Mouse (Mus musculus) WW6 (cell line): ENCODE data around the gene Nt5c2.
"Not testable (repeated sequence)": the region's sequence is repeated elsewhere in the genome, so short reads cannot be mapped to it uniquely, and the experiment has no call there.

Experiments
- DNase-seq: peaks from one replicate; pipeline ENCODE4 v3.0.0-alpha.2; 2013; ENCODE audit warnings: low read depth, low spot score

Gene Nt5c2

DNA sequence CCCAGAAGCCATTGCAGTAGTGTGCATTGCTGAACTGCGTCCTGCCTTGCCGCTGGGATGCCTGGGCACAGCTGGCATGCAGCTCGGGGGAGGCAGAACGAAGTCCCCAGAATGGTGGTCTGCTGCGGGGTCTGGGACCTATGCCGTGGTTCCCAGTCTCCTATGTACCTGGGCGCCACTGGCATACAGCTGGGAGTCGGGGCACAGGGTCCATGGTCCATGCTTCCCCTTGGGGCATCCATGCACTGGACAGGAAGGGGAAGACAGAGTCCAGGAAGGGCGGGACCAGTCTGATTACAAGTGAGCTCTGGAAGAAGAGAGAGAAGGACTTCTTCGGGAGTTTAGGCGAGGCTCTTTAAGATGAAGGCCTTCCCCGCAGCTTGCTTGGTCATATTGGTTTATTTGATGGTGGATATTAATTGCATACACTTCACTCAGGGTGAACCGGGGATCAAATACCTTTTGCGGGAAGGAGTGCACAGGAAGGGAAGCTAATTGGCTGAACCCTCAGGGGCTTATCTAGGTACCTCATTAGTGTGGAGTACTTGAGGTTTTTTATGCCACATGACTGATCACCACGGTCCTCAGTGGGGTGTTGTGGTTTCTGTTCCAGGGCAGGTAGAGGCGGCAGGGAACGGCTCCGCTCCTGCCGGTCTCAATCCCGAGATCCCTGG is 25.3 kb downstream of the Nt5c2 start:
- no peak for DNase-seq

DNA sequence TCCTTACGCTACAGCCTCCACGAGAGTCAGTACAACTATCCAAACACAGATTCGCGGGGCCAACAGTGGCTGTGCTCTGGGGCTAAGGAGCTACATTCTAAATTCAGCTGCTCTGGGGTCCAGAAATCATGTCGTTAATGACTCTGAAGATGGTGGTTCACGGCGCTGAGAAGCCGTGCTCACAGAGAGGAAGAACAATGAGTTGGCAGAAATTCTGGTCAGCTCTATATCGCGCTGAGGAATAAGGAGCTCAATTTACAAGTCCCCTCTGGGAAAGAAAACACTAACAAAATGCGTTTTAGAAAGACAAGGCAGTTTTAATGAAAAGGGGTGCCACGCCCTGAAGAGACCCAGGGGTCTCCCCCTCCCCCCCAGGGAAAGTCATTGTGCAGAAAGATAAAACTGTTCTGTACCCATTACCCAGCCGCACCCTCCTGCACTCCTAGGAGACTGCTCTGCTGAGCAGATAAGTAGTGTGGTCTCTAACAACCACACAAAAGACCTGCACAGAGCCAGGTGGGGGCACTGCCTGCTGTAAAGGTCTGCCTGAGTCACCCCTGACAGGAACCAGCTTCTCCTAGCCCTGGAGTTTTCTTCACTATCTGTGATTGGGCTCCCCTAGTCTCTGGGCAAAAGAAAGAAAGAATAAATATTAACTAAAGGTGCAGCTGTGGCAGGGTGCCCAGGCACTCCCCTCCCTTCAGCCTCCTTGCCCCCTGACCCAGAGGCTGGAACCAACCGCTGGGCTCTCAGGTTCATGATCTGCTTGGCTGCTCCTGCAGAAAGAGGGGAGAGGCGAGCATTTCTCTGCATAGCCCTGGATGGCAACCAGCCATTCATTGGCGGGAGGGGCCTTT is 26.5 kb downstream of the Nt5c2 start:
- no peak for DNase-seq

DNA sequence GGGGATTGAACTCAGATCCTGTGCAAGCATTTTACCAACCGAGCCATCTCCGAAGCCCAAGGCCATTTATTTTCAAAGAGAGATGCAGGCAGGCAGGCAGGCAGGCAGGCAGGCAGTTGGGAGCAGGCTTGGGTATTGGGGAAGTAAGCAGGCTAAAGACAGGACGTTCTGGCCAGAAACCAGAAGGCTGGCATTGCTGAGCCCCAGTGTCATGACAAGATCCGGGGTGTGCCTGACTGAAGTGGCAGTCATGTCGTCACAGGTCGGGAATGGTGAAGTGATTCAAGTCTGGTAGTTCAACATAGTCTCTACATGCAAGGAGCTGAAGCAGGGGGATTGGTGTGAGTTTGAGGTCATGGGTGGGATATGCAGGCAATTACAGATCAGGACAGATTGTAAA is 27.3 kb downstream of the Nt5c2 start:
- DNase-seq: no peak

DNA sequence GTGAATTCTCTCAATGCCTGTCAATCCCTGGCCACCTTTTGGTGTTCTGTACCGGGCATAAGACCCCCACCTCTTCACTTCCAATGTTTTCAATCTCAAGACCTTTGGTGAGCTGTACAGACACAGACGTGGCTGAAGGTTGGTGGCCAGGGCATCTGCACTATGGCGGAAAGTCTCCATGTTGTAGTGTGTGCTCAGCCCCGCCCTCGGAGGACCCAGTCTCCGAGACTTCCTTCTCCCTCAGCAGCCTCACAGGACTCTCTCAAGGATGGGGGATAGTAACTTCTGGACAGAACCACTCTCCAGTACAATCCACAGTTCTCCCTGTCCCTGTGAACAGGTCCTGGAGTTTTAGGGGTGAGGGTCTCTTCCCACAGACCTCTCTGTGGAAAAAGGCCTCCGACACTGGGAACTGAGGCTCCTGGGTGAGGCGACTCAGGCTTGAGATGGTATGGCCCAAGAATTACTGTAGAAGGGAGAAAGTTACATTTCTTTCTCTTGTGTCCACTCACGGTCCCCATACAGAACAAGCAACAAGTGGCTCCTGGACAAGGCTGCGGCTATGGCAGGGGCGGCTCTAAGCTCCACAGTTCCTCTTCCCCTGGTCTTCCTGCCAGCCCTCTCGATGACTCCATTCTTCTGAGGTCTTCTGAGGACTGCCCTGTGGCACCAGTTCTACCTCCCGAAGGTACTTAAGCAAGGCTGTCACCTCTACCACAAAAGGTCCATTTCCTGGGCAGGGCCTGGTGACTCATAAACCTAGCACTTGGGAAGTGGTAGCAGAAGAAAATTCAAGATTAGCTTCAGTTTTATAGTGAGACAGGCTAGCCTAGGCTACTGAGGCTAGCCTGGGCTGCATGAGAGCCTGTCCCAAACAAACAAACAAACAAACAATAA is 30.0 kb downstream of the Nt5c2 start:
- no peak for DNase-seq

DNA sequence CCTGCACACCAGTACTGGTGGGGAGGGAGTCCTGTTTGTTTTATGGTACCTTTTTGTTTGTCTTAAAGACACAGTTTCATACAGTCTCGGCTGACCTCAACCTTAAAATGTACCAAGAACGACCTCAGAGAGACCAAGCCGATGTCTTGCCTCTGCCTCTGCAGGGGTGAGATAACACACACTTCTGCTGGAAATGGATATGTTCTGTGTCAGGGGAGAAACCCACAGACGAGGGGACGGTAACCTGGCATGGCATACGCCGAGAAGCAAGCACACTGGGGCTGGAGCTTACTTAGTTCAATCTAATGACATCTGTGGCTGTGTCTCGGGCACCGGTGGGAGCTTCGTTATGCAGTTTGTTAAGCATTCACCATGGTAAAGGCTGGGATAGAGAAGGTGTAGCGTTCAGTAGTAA is 31.0 kb downstream of the Nt5c2 start:
- DNase-seq: no peak

DNA sequence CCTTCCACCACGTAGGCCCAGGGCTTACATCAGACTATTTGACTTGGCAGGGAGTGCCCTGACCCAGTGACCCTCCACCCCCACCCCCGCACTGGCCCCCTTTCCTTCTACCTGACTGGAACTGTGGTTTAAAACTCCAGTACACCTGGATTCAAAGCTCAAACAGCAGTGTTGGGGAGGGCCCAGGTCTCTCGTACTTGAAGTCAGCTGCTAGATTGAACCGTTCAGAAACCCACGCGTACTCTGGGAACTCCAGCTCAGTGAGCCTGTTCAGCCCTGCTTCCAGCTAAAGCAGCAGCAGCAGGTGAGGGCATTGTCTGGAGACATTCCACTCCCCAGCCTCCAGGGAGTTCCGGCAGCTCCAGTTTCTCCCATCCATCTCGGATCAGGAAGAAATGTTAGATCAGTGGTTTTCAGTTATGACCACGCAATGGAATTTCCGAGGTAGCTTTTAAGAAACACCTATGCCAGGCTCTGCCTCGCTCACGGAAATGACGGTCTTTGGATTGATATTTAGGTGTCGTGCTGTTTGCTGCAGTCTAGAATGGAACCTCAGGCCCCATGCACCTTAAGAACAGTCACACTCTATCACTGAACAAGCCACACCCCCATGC is 31.5 kb downstream of the Nt5c2 start:
- DNase-seq: no peak

DNA sequence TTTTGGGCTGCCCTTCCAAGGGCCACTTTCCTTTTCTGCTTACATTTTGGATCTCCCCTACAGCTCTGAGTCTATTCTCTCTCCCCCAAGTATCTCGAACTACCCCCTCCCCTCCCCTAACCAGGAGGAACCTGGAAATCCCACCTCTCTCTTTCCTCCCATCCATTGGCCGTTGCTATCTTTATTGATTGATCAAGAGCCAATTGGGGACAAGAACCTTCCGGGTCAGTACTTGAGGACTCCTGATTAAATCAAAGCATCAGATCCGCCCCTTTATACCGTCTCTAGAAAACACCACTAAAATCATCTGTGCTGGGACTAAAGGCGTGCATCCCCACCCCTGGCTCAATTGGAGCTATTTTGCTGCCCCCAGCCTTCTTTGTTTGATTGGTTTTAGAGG is 33.5 kb downstream of the Nt5c2 start:
- no peak for DNase-seq

DNA sequence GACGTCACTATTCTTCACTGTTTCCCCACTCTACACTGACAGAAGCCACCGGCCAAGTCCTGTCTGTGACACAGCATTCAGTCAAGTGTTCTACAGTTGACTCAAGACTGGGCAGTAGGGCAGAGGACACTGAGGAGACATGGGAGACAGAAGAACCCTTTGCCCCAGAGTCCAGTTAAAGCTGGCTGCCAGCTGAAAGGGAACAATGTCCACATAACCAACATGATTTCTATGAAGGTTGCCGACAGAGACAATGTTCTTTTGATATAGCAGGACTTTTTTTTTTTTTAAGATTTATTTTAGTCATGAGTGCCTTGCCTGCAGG is 35.2 kb downstream of the Nt5c2 start:
- no peak for DNase-seq

DNA sequence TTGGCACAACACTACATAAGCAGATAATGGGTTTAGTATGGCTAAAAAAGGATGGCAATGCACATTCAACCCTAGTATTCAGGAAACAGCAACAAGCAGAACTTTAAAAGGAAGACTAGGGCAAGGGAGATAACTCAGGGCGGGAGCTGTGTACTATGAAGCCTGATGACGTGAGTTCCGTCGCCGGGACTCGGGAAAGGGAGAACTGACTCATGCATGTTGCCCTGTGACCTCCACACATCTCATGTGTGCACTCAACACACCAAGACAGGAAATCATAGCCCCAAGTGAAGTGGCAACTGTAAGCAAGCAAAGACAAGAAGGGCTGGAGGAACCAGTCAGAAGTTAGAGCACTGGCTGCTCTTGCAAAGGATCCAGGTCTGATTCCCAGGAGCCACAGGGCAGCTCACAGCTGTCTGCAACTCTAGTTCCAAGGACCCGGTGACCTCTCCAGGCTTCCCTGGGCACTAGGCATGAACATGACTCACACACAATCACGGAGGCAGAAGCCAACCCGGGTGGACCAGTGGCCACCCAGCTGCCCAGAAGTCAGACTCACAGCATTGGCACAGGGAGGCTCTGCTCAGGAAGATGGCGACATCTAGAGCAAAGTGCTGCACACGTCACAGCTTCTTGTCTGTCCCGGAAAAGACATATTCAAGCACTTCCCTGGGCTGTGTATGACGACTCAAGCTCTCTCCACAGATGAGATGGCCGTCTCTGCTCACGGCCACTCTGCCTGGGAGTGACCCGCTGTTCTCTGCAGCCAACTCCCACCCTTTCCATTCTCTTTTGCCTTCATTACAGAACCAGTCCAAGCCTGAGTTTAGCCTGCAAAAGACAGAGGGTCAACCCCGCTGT is 35.8 kb downstream of the Nt5c2 start:
- no peak for DNase-seq

DNA sequence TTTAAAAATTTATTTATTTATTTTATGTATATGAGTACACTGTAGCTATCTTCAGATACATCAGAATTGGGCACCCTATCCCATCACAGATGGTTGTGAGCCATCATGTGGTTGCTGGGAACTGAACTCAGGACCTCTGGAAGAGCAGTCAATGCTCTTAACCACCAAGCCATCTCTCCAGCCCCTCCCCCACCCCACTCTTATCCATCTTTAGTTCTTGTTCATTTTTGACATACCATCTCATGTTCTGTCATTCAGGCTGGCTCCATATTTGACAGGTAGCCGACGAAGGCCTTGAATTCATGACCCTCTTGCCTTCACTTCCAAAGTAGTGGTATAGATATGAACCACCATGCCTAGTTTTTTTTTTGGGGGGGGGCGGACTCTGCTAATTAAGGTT is 36.9 kb downstream of the Nt5c2 start:
- not testable (repeated sequence) for DNase-seq

DNA sequence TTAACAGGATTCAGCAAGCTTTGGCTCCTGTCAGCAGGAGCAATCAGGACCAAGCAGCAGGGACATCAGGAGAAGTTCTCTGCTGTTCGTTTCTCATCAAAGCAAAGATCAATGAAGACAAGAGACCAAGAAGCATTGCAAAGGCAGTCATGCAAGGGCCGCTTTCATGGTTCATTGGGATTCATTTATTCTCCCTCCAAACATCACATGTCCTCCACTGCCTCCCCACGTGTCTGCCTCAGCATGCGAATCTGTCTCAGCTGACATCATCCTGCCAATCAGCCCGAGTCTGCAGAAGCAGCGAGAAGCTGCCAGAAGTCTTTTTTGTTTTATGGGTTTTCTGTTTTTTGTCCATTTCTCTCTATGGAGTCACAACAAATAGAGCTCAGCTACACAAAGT is 37.5 kb downstream of the Nt5c2 start:
- DNase-seq: no peak

DNA sequence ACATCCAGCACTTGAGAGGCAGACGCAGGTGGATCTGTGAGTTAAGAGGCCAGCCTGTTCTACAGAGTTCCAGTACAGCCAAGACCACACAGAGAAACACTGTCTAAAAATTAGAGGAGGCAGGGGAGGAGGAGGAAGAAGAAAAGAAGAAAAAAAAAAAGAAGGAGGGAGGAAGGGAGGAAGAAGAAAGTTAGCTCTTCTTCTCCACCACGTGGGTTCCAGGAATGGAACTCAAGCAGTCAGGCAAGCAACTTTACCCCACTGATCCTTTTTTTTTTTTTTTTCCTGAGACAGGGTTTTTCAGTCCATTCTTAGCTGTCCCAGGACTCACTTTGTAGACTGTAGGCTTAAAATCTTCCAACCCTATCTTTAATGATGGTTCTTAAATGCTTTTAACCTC is 38.2 kb downstream of the Nt5c2 start:
- no peak for DNase-seq

DNA sequence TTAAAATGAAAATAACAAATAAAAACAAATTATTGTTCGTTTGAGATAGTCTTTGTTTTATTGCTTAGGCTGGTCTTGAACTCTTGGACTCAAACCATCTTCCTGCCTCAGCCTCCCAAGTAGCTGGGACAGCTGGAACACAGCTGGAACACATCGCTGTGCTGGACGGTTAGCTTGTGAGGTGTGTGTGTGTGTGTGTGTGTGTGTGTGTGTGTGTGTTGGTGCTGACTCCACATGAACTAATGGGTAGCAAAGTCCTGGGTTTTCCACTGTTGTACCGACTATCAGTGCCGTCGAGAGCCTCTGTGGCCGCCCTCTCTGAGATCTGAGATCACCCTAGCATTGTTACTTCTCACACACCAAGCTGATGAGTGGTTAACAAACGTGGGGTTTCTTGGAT is 39.0 kb downstream of the Nt5c2 start:
- DNase-seq: no peak

DNA sequence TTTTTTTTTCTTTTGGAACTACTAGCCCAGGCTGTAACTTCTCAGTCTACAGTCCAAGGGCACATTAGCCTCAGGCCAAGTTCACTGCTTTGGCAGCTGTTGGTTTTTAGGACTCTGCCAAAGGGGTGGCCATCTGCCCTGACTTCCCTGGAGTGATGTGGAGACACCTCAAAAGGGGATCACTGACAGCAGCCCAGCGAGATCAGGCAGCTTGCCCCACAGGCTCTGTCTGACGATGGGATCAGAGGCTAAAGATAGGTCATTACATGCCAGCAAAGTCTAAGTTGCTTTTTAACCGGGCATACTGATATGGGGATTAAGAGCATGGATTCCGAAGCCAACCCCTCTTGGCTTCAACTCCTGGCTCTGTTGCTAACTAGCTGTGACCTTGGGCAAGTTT is 39.4 kb downstream of the Nt5c2 start:
- DNase-seq: no peak

DNA sequence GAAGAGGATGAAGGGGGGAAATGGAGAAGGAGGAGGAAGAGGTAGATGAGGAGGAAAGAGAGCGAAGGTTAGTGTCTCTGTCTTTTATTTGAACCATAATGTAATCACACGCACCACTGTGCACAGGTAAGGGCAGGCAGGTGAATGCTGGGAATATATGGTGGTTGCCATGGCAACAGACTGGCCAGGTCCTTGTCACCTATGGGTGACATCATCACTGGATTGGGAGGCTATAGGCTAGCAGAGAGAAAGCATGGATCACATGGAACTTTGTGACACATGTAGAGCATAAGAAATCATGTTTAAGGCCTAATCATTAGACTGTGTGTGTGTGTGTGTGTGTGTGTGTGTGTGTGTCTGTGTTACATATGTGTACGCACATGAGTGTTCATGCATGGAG is 42.8 kb downstream of the Nt5c2 start:
- DNase-seq: no peak

DNA sequence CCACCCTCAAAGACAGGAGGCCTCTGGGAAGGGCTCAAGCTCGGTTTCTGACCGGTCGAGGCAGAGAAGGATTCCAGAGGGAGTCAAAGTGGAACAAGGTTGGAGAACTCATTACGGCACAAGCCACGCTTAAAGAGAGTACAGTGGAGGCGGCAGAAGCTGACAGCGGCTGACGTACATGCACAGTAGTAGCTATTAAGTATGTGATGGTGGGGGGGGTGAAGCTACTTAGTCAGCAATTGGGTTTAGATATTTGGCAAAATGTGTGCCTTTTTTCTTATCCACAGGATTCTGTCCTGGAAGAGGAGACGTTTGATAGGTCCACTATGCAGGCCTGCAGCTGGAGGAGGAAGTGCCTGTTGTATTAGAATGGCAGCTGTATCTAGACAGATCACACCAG is 43.2 kb downstream of the Nt5c2 start:
- no peak for DNase-seq

DNA sequence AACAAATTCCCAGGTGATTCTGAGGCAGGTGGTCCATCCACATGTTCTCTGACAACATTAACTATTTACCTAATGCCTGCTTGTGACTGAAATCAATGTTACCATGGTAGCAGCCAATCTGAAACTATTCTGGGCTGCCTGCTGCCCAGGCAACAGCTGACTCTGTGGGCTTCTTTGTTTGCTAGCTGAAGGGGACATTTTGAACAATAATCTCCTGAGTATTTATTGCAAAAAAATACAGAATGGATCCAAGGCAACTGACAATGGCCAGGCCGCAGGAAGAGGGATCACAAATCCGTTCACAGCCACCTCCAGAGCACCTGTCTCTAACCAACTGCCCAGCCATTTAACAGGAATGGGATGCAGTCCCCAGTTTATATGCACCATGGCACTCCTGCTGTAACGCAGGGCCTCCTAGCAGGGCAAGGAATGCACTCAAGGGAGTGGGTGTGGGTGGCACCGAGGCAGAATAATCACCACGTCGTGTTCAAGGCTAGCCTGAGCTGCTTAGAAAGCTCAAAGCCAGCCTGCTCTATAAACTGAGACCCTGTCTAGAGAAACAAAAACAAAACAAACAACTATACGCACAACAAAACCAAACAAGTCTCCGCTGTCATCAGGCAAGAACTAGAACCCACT is 43.8 kb downstream of the Nt5c2 start:
- DNase-seq: no peak

DNA sequence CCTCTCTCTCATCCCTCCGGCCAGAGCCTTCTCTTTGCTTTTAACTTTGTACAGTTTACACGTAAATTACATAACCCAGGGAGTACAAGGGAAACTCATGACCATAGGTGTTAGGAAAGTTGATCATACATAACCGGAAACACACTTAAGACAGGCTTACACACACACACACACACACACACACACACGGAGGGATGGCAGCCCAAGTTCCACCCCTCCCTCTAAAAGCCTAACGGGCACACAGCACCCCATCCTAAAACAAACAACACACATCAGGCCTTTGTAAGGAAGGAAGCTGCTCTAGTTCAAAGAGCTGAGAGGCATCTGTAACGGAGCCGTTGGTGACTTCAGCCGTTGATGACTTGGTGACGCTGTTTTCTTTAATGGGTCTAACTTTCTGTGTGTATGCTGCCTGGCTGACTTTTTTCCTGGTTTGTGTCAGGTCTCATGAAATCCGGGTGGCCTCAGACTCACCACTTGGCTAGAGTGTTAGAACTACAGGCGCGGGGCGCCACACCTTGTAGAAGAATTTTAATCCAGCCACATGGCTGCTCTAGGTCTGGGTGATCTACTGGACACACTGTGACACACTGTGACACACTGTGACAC is 44.7 kb downstream of the Nt5c2 start:
- no peak for DNase-seq

DNA sequence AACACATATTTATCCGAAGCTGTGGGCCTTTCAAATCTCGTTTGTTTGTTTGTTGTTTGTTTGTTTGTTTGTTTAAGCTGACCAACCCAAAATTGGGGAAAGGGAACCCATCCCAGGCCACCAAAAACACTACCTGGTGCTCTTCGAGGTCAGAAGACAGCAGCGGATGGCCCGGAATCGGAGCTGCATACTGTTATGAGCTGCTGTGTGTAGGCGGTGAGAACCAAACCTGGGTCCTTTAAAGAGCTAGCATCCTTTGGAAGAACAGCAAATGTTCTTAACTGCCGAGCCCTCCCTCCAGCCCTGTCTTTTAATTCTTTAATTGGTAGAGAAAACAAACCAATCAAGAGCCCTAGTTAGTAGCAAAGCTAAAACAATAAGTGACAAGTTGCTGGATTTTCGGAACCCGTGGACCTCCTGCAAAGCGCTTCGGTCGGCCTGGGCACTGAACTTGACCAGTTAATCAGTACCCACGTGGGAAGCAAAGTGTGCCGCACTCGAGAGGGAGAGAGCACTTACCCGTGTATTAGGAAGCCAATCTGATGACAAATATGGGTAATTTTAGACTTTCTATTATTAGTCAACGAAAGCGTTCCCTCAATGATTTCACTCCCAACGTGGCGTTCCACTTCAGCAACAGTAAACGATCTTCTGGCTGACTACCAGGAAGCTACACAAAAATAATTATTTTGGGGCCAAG is 45.5 kb downstream of the Nt5c2 start:
- no peak for DNase-seq

DNA sequence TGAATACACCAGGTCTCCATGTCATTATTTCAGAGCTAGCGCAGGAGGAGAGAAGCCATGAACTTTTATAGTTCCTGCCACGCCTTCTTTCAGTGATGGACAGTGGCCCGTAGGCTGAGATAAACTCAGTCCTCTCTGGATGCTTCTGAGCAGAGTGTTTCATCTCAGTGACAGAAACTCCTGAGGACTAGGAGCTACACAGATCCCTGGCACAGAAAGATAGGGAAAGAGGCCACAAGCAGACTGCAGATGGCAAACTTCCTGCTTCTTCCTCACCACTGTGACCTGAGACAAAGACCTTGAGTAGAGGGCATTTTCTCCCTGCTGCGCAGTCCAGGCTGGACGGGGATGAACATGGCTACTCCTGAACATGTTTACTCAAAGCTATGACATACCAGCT is 46.1 kb downstream of the Nt5c2 start:
- DNase-seq: no peak
